Mouse (Mus musculus): Measurements from ENCODE around the gene Fnip2.

DNA sequence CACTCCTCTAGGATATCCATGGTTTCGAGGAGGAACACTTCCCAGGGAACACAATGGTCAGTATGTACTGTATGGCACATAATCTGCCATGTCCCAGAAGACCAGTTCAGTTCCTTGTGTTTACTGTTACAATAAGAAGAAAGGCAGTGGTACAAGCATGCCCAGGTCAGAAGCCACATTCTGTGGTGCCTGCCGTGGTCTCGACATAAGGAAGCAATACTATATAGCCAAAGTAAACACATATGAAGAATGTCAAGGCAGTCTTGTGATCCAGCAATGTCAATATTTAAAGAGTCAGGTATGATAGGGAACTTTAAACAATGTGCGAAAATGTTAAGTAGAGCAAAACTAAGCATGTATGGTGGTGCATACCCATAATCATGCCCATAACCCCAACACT lies 44.2 kb downstream of the Fnip2 start:
- TF ChIP-seq CTCF (IDR thresholded peaks at IDR 0.05; ENCODE audit: insufficient read depth, low read length) (no peak), POLR2A (IDR thresholded peaks at IDR 0.05; ENCODE audit: borderline replicate concordance, extremely low read depth, low read depth, low read length) (no peak)
